Mouse (Mus musculus) layer of hippocampus, adult 11-12 months (tissue): ENCODE data around the gene Ttc16.

ENCODE experiments used
- DNase-seq: peaks from one replicate; pipeline ENCODE4 v3.0.0; 2022; ENCODE audit warnings: low spot score

The Ttc16 gene

DNA sequence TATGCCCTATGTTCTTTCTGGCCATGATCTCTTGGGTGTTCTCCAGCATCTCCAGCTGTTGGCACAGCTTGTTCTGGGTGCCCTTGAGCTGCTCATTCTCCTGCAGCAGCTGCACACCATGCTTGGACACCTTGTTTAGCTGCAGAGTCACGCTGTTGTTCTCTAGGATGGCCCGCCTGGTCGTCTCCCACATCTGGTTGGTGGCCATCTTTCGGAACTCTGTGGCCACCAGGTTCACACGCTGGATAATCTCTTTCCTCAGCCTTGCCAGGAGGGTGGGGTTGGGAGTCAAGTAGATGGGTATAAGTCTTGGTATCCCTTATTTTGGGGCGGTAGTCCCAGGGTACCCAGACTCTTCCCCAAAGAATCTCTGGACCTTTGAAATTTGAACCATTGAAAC is 4.3 kb upstream of the Ttc16 start:
- DNase-seq, result no peak

- peak; percentile 55 for DNase-seq
These were observed 3.7 kb upstream of the Ttc16 start for GRCm38 (mm10) chr2:32779131-32779530.

DNA sequence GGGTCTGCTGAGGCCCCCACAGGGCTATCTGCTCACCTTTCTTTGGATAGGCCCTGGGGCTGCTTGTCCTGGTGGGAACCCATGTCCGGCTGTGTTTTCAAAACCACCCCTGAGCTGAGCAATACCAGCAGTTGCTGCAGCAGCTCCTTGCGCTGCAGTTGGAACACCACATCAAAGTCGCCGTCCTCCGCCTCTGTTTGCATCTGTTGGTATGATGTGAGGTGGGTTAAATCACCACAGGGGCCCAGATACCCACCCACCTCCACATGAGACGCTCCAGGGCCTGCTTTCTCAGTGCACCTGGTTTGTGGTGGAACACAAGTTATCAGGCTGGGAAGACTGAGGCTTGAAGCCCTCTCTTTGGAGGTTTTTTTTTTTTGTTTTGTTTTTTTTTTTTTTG is 2.6 kb upstream of the Ttc16 start:
- no peak for DNase-seq

GRCm38 (mm10) chr2:32776192-32776591 is 759 bp upstream of the Ttc16 start:
- DNase-seq, result no peak

- no peak for DNase-seq
These were observed 2.7 kb downstream of the Ttc16 start for GRCm38 (mm10) chr2:32772626-32773279.

DNA sequence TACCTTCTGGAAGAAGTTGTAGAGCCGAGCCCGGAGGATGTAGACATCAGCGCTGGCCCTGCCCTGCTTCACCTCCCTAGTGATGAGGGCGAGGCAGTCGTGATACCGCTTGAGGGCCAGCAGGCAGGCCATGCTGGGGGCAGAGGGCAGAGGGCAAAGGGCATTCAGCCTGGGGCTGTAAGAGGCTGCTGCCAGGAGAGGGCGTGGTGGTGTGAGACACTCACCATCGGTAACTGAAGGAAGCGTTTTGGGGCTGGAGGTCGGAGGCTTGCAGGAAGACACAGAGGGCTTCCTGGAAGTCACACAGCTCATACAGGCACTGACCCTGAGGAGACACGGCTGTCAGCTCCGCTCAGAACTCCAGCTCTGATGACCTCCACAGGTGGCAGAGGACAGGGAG is 3.5 kb downstream of the Ttc16 start:
- DNase-seq, result no peak

- DNase-seq, result no peak
These were observed 5.9 kb downstream of the Ttc16 start for GRCm38 (mm10) chr2:32769327-32770085.

GRCm38 (mm10) chr2:32768661-32769285 is 6.7 kb downstream of the Ttc16 start:
- no peak for DNase-seq

GRCm38 (mm10) chr2:32767241-32767640 is 8.2 kb downstream of the Ttc16 start:
- no peak for DNase-seq

- no peak for DNase-seq
These were observed 12.1 kb downstream of the Ttc16 start for GRCm38 (mm10) chr2:32763353-32763752.

- DNase-seq, result no peak
These were observed 13.6 kb downstream of the Ttc16 start for GRCm38 (mm10) chr2:32761859-32762258.

DNA sequence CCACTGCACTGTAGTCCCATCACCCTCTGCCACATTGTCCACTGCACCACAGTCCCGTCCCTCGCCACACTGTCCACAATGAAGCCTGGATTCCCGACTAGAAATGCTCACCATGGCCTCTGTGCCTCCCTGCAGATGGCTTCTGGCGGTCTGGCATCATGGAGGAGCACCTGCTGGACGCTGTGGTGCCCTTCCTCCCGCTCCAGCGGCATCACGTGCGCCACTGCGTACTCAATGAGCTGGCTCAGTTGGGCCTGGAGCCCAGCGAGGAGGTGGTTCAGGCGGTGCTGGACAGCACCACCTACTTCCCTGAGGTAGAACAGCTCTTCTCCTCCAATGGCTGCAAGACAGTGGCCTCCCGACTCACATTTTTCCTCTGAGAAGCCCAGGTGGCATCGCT is 14.1 kb downstream of the Ttc16 start:
- DNase-seq, result no peak

GRCm38 (mm10) chr2:32759001-32759400 is 16.4 kb downstream of the Ttc16 start:
- no peak for DNase-seq

DNA sequence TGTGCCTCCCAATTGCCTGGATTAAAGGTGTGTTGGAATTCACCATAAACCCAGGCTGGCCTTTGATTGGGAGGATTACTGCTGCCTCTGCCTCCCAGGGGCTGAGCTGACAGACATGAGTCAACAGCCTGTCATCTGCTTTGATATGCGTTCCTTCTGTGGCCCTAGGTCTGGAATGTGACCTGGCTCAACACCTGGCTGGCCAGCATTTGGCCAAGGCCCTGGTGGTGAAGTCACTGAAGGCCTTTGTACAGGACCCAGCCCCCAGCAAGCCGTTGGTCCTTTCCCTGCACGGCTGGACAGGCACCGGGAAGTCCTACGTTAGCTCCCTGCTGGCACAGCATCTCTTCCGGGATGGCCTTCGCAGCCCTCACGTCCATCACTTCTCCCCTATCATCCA is 16.9 kb downstream of the Ttc16 start:
- DNase-seq, result no peak

- DNase-seq, result peak; percentile 98
These were observed 18.2 kb downstream of the Ttc16 start, which contains the start of gene Tor2a for GRCm38 (mm10) chr2:32757056-32757845. Gene Tor2a (plus strand): TSS chr2:32757234.

GRCm38 (mm10) chr2:32756674-32757055 is 18.8 kb downstream of the Ttc16 start:
- no peak for DNase-seq

- no peak for DNase-seq
These were observed 23.3 kb downstream of the Ttc16 start for GRCm38 (mm10) chr2:32752181-32752580.

GRCm38 (mm10) chr2:32751665-32752033 is 23.8 kb downstream of the Ttc16 start:
- no peak for DNase-seq

DNA sequence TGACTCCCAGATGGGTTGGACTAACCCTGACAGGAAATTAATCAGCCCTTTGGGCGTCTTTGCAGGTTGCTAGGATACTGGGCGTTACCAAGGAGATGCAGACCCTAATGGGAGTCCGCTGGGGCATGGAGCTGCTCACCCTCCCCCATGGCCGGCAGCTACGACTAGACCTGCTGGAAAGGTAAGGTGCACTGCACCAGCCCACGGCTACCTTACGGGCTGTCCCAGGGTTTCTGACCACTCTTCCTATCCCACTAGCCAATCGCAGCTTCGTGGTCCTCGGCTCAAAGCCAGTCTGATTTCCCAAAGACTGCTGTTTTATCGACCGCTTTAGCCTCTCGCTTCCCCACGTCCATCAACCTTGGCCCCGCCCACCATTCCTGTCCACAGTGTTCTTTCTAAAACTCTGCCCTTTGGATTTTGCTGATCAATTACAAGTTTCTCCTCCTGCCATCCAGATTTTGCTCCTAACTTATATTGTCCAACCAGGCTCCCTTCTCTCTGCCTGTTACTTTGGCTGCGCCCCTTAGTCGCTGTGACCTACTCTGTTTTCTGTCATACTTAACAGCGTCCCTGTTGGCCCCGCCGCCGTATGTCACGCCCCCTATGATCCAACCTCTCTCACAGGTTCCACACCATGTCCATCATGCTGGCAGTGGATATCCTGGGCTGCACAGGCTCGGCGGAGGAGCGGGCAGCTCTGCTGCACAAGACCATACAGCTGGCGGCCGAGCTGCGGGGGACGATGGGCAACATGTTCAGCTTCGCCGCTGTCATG is 24.4 kb downstream of the Ttc16 start:
- no peak for DNase-seq

- no peak for DNase-seq
These were observed 25.2 kb downstream of the Ttc16 start for GRCm38 (mm10) chr2:32750199-32750598.

DNA sequence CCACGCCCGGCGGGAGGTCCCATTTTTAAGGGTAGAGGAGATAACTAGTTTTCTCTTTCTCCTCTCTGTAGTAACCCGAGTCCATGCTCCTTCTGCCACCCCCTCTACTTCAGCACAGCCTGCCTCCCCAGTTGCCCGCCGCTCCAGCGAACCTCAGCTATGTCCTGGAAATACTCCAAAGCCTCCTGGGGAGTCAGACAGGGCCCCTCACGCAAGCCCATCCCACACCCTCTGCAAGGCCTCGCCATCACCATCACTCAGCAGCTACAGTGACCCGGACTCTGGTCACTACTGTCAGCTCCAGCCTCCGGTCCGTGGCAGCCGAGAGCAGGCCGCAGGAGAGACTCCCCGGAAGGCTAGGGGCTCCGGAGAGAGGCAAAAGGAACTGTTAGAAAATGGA is 26.4 kb downstream of the Ttc16 start:
- no peak for DNase-seq
